In genomic region chr17:62783524-62784273, GRCm38 (mm10) we compare ENCODE assay signal across 8 mouse cellular contexts.
A peak's percentile ranks its signal among the peaks of the same experiment; 100 is the strongest.
DNase-seq lines count a peak whose midpoint lies in the region; ATAC-seq lines count a peak whose summit lies in the region.

No protein-coding gene starts in this region.

- H3K4me1 ChIP-seq in hindbrain, embryonic 13.5 days (replicated peaks): peaks cover 33% of the 10 kb centered on the region

- DNase-seq in R1 (ENCODE audit: low read depth, low spot score): peak; percentile 88
- DNase-seq in cerebellum, postnatal 14 days: peak; percentile 88 to 93
- peak; percentile 65 to 74 for DNase-seq in frontal cortex, postnatal 25 days (ENCODE audit: low spot score in 2 of 2)
- peak; percentile 77 to 82 for DNase-seq in layer of hippocampus, postnatal 25 days (ENCODE audit: extremely low spot score in 1 of 2, low spot score in 1 of 2)
- peak; percentile 82 for DNase-seq in lung, postnatal 25 days (ENCODE audit: low spot score)
- peak; percentile 75 to 79 for DNase-seq in right cerebral cortex, adult 2 months (ENCODE audit: low spot score in 2 of 2)
- DNase-seq in urinary bladder, postnatal 10 days (ENCODE audit: low spot score): peak; percentile 39

- peak; percentile 76 for ATAC-seq in hindbrain, embryonic 13.5 days (ENCODE audit: low FRiP score)

- peak overlapping the region; percentile 39 for H3K4me2 ChIP-seq in hindbrain, embryonic 13.5 days

- H3K4me3 ChIP-seq in hindbrain, embryonic 13.5 days: peak overlapping the region; percentile 17; the same call in 1 of the 2 replicates

- H3K36me3 ChIP-seq in hindbrain, embryonic 13.5 days: no peaks in the 10 kb centered on the region

- H3K9me3 ChIP-seq in hindbrain, embryonic 13.5 days: no peaks in the 10 kb centered on the region

- no peak overlapping the region for H3K27ac ChIP-seq in hindbrain, embryonic 13.5 days

- H3K9ac ChIP-seq in hindbrain, embryonic 13.5 days: 0 out of 2 replicates have a peak overlapping the region, but pooled peaks have one; percentile 26

- WGBS in hindbrain, embryonic 13.5 days: 18% methylated on average over 13 of the region's 13 CpGs

- H3K27me3 ChIP-seq in hindbrain, embryonic 13.5 days: no peaks in the 10 kb centered on the region

Comparison
In these comparisons a context has a peak if more than half of its experiments do, and no peak if none do; other contexts are left out.
1. DNase-seq: peak in every context shown above with its lines; median percentile 90 in cerebellum, postnatal 14 days; 88 in R1; 82 in lung, postnatal 25 days; 80 in layer of hippocampus, postnatal 25 days; 77 in right cerebral cortex, adult 2 months; 70 in frontal cortex, postnatal 25 days; 39 in urinary bladder, postnatal 10 days.